Mouse (Mus musculus) heart, embryonic 15.5 days (tissue): ENCODE measurements around the gene Etnk1. TPM values are rescaled to one million over a fixed set of nuclear protein-coding genes. Genes with fewer than 3 reads are reported as not detected.
A peak's percentile ranks its signal among the peaks of the same experiment; 100 is the strongest.

Experiments
- ATAC-seq: fragments of 200-750 bp; cut with Nextera tagmentation; replicated peaks from 2 replicates; pipeline ENCODE4 v1.8.0; 2017; ENCODE audit warnings: low read depth, moderate TSS enrichment; ENCODE audit not compliant: insufficient number of reproducible peaks, insufficient read depth, low FRiP score
- H3K27ac ChIP-seq: fragments of 300-500 bp; sonication (generic); 2 replicates; pipeline ENCODE4 v1.5.1; 2015; ENCODE audit warnings: mild to moderate bottlenecking, inconsistent platforms
- H3K27me3 ChIP-seq: fragments of 300-500 bp; sonication (generic); 2 replicates; pipeline ENCODE4 v1.6.1; 2015; ENCODE audit warnings: inconsistent platforms
- H3K36me3 ChIP-seq: fragments of 300-500 bp; sonication (generic); 2 replicates; pipeline ENCODE4 v1.6.1; 2015; ENCODE audit warnings: mild to moderate bottlenecking, inconsistent platforms
- H3K4me1 ChIP-seq: fragments of 300-500 bp; sonication (generic); replicated peaks from 2 replicates; pipeline ENCODE4 v1.6.1; 2015; ENCODE audit warnings: inconsistent platforms
- H3K4me2 ChIP-seq: fragments of 300-500 bp; sonication (generic); 2 replicates; pipeline ENCODE4 v1.6.1; 2015; ENCODE audit warnings: inconsistent platforms, mild to moderate bottlenecking, moderate library complexity
- H3K4me3 ChIP-seq: fragments of 300-500 bp; sonication (generic); 2 replicates; pipeline ENCODE4 v1.5.1; 2015; ENCODE audit warnings: mild to moderate bottlenecking, inconsistent platforms
- H3K9ac ChIP-seq: fragments of 300-500 bp; sonication (generic); 2 replicates; pipeline ENCODE4 v1.6.1; 2015; ENCODE audit warnings: mild to moderate bottlenecking, inconsistent platforms
- H3K9me3 ChIP-seq: fragments of 300-500 bp; sonication (generic); replicated peaks from 2 replicates; pipeline ENCODE4 v1.6.1; 2016; ENCODE audit warnings: inconsistent platforms
- WGBS: fragments of 180-500 bp; shearing (Covaris S2); methylation state at CpG from one replicate; pipeline ENCODE4 v1.1.7; 2015; ENCODE audit warnings: mixed read lengths; 5-methylcytosine and 5-hydroxymethylcytosine counted together
- polyA plus RNA-seq: library from polyadenylated mRNA; unstranded; fragments of >200 nt; fragmentation: Nextera tagmentation; extraction: Ambion mirVana; gene quantifications from 2 replicates; pipeline ENCODE4 v1.2.1, GENCODE M21; 2015

Etnk1 gene
- polyA plus RNA-seq, 1 experiment from 2014 or later, result 10.8 TPM

- no peaks in the 10 kb centered on the region for H3K9me3 ChIP-seq
- H3K9ac ChIP-seq, result no peak overlapping the region
- 70% methylated on average over 8 of the region's 8 CpGs for WGBS
- H3K27me3 ChIP-seq, result no peaks in the 10 kb centered on the region
- no peak overlapping the region for H3K4me3 ChIP-seq
- peaks cover 22% of the 10 kb centered on the region; the same call in 1 of the 2 replicates for H3K36me3 ChIP-seq
- ATAC-seq, result no peak
- H3K4me2 ChIP-seq, result no peak overlapping the region
- H3K27ac ChIP-seq, result no peak overlapping the region
- H3K4me1 ChIP-seq, result peaks cover 15% of the 10 kb centered on the region
These were observed 25.7 kb downstream of the Etnk1 start for GRCm38 (mm10) chr6:143192709-143193108.

- Histone ChIP-seq H3K9me3 (no peaks in the 10 kb centered on the region), H3K36me3 (peaks cover 25% of the 10 kb centered on the region; the same call in 1 of the 2 replicates), H3K4me2 (no peak overlapping the region), H3K4me3 (no peak overlapping the region), H3K27me3 (no peaks in the 10 kb centered on the region), H3K9ac (no peak overlapping the region), H3K4me1 (peaks cover 15% of the 10 kb centered on the region), H3K27ac (no peak overlapping the region)
- WGBS, result 75% methylated on average over 10 of the region's 10 CpGs
- no peak for ATAC-seq
These were observed 26.1 kb downstream of the Etnk1 start for GRCm38 (mm10) chr6:143193166-143193565.

GRCm38 (mm10) chr6:143193641-143194040 is 26.6 kb downstream of the Etnk1 start:
- ATAC-seq, result no peak
- Histone ChIP-seq H3K4me1 (peaks cover 15% of the 10 kb centered on the region), H3K27ac (peak overlapping the region; percentile 60), H3K9me3 (no peaks in the 10 kb centered on the region), H3K9ac (no peak overlapping the region), H3K4me3 (no peak overlapping the region), H3K27me3 (no peaks in the 10 kb centered on the region), H3K4me2 (no peak overlapping the region), H3K36me3 (peaks cover 24% of the 10 kb centered on the region; the same call in 1 of the 2 replicates)
- WGBS, result 43% methylated on average over 6 of the region's 6 CpGs

- peaks cover 35% of the 10 kb centered on the region; the same call in 1 of the 2 replicates for H3K36me3 ChIP-seq
These were observed 30.0 kb downstream of the Etnk1 start for GRCm38 (mm10) chr6:143197053-143197452.

GRCm38 (mm10) chr6:143198421-143198820 is 31.4 kb downstream of the Etnk1 start:
- ATAC-seq, result no peak
- H3K4me1 ChIP-seq, result peaks cover 7% of the 10 kb centered on the region
- no peak overlapping the region for H3K27ac ChIP-seq
- H3K27me3 ChIP-seq, result no peaks in the 10 kb centered on the region
- no peaks in the 10 kb centered on the region for H3K9me3 ChIP-seq
- no peak overlapping the region for H3K4me3 ChIP-seq
- whole genome bisulfite sequencing, result 92% methylated on average over 7 of the region's 7 CpGs
- no peak overlapping the region for H3K4me2 ChIP-seq
- no peak overlapping the region for H3K9ac ChIP-seq
- H3K36me3 ChIP-seq, result peaks cover 35% of the 10 kb centered on the region; the same call in 1 of the 2 replicates

More at GRCm38 (mm10) chr6:143197053-143197452, 30.0 kb downstream of the Etnk1 start:
- Histone ChIP-seq H3K9ac (no peak overlapping the region), H3K27ac (no peak overlapping the region), H3K27me3 (no peaks in the 10 kb centered on the region), H3K4me1 (peaks cover 9% of the 10 kb centered on the region), H3K4me3 (no peak overlapping the region), H3K9me3 (no peaks in the 10 kb centered on the region), H3K4me2 (no peak overlapping the region)
- 83% methylated on average over 13 of the region's 13 CpGs for WGBS
- no peak for ATAC-seq

GRCm38 (mm10) chr6:143203097-143203496 is 36.1 kb downstream of the Etnk1 start:
- Histone ChIP-seq H3K9me3 (no peaks in the 10 kb centered on the region), H3K9ac (no peak overlapping the region), H3K4me3 (no peak overlapping the region), H3K27me3 (no peaks in the 10 kb centered on the region), H3K36me3 (peaks cover 37% of the 10 kb centered on the region), H3K4me1 (no peaks in the 10 kb centered on the region), H3K27ac (no peak overlapping the region), H3K4me2 (no peak overlapping the region)
- WGBS, result 86% methylated on average over 15 of the region's 15 CpGs
- ATAC-seq, result no peak

- Histone ChIP-seq H3K4me3 (no peak overlapping the region), H3K27ac (no peak overlapping the region), H3K9ac (no peak overlapping the region), H3K27me3 (no peaks in the 10 kb centered on the region), H3K9me3 (no peaks in the 10 kb centered on the region), H3K4me2 (no peak overlapping the region), H3K36me3 (peaks cover 30% of the 10 kb centered on the region), H3K4me1 (no peaks in the 10 kb centered on the region)
- WGBS, result 88% methylated on average over 3 of the region's 3 CpGs
- ATAC-seq, result no peak
These were observed 41.9 kb downstream of the Etnk1 start for GRCm38 (mm10) chr6:143208880-143209279.

- no peak overlapping the region for H3K4me3 ChIP-seq
- 0 out of 2 replicates have a peak, but pooled peaks cover 10% of the 10 kb centered on the region for H3K9me3 ChIP-seq
- no peaks in the 10 kb centered on the region for H3K27me3 ChIP-seq
- H3K36me3 ChIP-seq, result peaks cover 12% of the 10 kb centered on the region; the same call in 1 of the 2 replicates
- no peak for ATAC-seq
- 62% methylated on average over 6 of the region's 6 CpGs for WGBS
- H3K4me2 ChIP-seq, result no peak overlapping the region
- no peak overlapping the region for H3K27ac ChIP-seq
- no peak overlapping the region for H3K9ac ChIP-seq
- no peaks in the 10 kb centered on the region for H3K4me1 ChIP-seq
These were observed 45.7 kb downstream of the Etnk1 start for GRCm38 (mm10) chr6:143212766-143213165.

GRCm38 (mm10) chr6:143213461-143213860 is 46.4 kb downstream of the Etnk1 start:
- H3K4me1 ChIP-seq, result no peaks in the 10 kb centered on the region

GRCm38 (mm10) chr6:143216221-143216620 is 49.2 kb downstream of the Etnk1 start:
- no peaks in the 10 kb centered on the region for H3K4me1 ChIP-seq
- no peak overlapping the region for H3K4me2 ChIP-seq
- no peaks in the 10 kb centered on the region; the same call in 1 of the 2 replicates for H3K36me3 ChIP-seq
- ATAC-seq, result no peak
- no peak overlapping the region for H3K9ac ChIP-seq
- no peaks in the 10 kb centered on the region for H3K27me3 ChIP-seq
- no peak overlapping the region for H3K4me3 ChIP-seq
- WGBS, result 70% methylated on average over 11 of the region's 11 CpGs
- H3K9me3 ChIP-seq, result 0 out of 2 replicates have a peak, but pooled peaks cover 10% of the 10 kb centered on the region
- H3K27ac ChIP-seq, result no peak overlapping the region

More at GRCm38 (mm10) chr6:143213461-143213860, 46.4 kb downstream of the Etnk1 start:
- no peak overlapping the region for H3K4me2 ChIP-seq
- no peak overlapping the region for H3K9ac ChIP-seq
- no peak overlapping the region for H3K27ac ChIP-seq
- WGBS, result 92% methylated on average over 6 of the region's 6 CpGs
- no peaks in the 10 kb centered on the region for H3K27me3 ChIP-seq
- H3K9me3 ChIP-seq, result 0 out of 2 replicates have a peak, but pooled peaks cover 10% of the 10 kb centered on the region
- no peak overlapping the region for H3K4me3 ChIP-seq
- no peak for ATAC-seq
- peaks cover 9% of the 10 kb centered on the region; the same call in 1 of the 2 replicates for H3K36me3 ChIP-seq

GRCm38 (mm10) chr6:143219347-143219746 is 52.3 kb downstream of the Etnk1 start:
- 3% methylated on average over 5 of the region's 5 CpGs for WGBS
- Histone ChIP-seq H3K4me2 (no peak overlapping the region), H3K27me3 (no peaks in the 10 kb centered on the region), H3K9ac (no peak overlapping the region), H3K36me3 (no peaks in the 10 kb centered on the region), H3K4me3 (no peak overlapping the region), H3K4me1 (peaks cover 4% of the 10 kb centered on the region), H3K27ac (no peak overlapping the region), H3K9me3 (0 out of 2 replicates have a peak, but pooled peaks cover 10% of the 10 kb centered on the region)
- ATAC-seq, result no peak

GRCm38 (mm10) chr6:143221245-143221644 is 54.2 kb downstream of the Etnk1 start:
- ATAC-seq, result no peak
- Histone ChIP-seq H3K4me2 (no peak overlapping the region), H3K27ac (no peak overlapping the region), H3K27me3 (no peaks in the 10 kb centered on the region), H3K9me3 (no peaks in the 10 kb centered on the region), H3K4me3 (no peak overlapping the region), H3K4me1 (peaks cover 4% of the 10 kb centered on the region), H3K9ac (no peak overlapping the region), H3K36me3 (no peaks in the 10 kb centered on the region)
- 79% methylated on average over 8 of the region's 8 CpGs for WGBS
